Mouse (Mus musculus): ENCODE data around the gene Pax5. TPM values are rescaled to one million over a fixed set of nuclear protein-coding genes. Genes with fewer than 3 reads are reported as not detected.
"Not testable (repeated sequence)": the region's sequence is repeated elsewhere in the genome, so short reads cannot be mapped to it uniquely, and the experiment has no call there.

Gene Pax5
- under 1 TPM; 0.10 to 0.22 TPM for total RNA-seq (2021)
- long read RNA-seq, experiment 1, result 0 reads
- long read RNA-seq, experiment 2, result 0 reads

- no peak for DNase-seq
Observed at GRCm38 (mm10) chr4:44709740-44710700, at the start of gene Pax5. Gene Pax5 (minus strand): TSS chr4:44710487.

GRCm38 (mm10) chr4:44757131-44757530, 46.8 kb upstream of the Pax5 start:
- intact Hi-C loops (cut with DNase I; ENCODE audit: low total_unique reads); DNase-seq: not testable (repeated sequence)

More at GRCm38 (mm10) chr4:44709740-44710700, at the start of gene Pax5:
- intact Hi-C loops (cut with DNase I; ENCODE audit: low total_unique reads), result no loop called here

- intact Hi-C loops (cut with DNase I; ENCODE audit: low total_unique reads), result no loop called here
- DNase-seq, result peak; percentile 92
Observed at GRCm38 (mm10) chr4:44756134-44756951, 46.1 kb upstream of the Pax5 start.

- DNase-seq, result no peak
- intact Hi-C loops (cut with DNase I; ENCODE audit: low total_unique reads), result no loop called here
Observed at GRCm38 (mm10) chr4:44755553-44756133, 45.4 kb upstream of the Pax5 start, which contains the start of gene Zcchc7. Gene Zcchc7 (plus strand): TSS chr4:44755877.

GRCm38 (mm10) chr4:44740471-44740870, 30.2 kb upstream of the Pax5 start:
- no peak for DNase-seq
- intact Hi-C loops (cut with DNase I; ENCODE audit: low total_unique reads), result no loop called here

- DNase-seq, result no peak
- intact Hi-C loops (cut with DNase I; ENCODE audit: low total_unique reads), result no loop called here
Observed at GRCm38 (mm10) chr4:44721237-44721636, 10.9 kb upstream of the Pax5 start.

- intact Hi-C loops (cut with DNase I; ENCODE audit: low total_unique reads), result no loop called here
- no peak for DNase-seq
Observed at GRCm38 (mm10) chr4:44720046-44720445, 9.8 kb upstream of the Pax5 start.

- intact Hi-C loops (cut with DNase I; ENCODE audit: low total_unique reads), result no loop called here
Observed at GRCm38 (mm10) chr4:44717676-44718075, 7.4 kb upstream of the Pax5 start.

GRCm38 (mm10) chr4:44716391-44716790, 6.1 kb upstream of the Pax5 start:
- no peak for DNase-seq
- intact Hi-C loops (cut with DNase I; ENCODE audit: low total_unique reads), result no loop called here

More at GRCm38 (mm10) chr4:44717676-44718075, 7.4 kb upstream of the Pax5 start:
- DNase-seq, result no peak

- intact Hi-C loops (cut with DNase I; ENCODE audit: low total_unique reads), result no loop called here
- no peak for DNase-seq
Observed at GRCm38 (mm10) chr4:44715621-44716160, 5.4 kb upstream of the Pax5 start.

GRCm38 (mm10) chr4:44714111-44714621, 3.9 kb upstream of the Pax5 start:
- DNase-seq, result no peak
- intact Hi-C loops (cut with DNase I; ENCODE audit: low total_unique reads), result no loop called here

GRCm38 (mm10) chr4:44713554-44714051, 3.3 kb upstream of the Pax5 start:
- DNase-seq, result no peak
- intact Hi-C loops (cut with DNase I; ENCODE audit: low total_unique reads), result no loop called here

- DNase-seq, result no peak
- intact Hi-C loops (cut with DNase I; ENCODE audit: low total_unique reads), result no loop called here
Observed at GRCm38 (mm10) chr4:44712786-44713553, 2.7 kb upstream of the Pax5 start.

- no peak for DNase-seq
- intact Hi-C loops (cut with DNase I; ENCODE audit: low total_unique reads), result no loop called here
Observed at GRCm38 (mm10) chr4:44712051-44712700, 1.9 kb upstream of the Pax5 start.

- DNase-seq, result no peak
- intact Hi-C loops (cut with DNase I; ENCODE audit: low total_unique reads), result no loop called here
Observed at GRCm38 (mm10) chr4:44711136-44711900, 1.0 kb upstream of the Pax5 start.

- intact Hi-C loops (cut with DNase I; ENCODE audit: low total_unique reads), result no loop called here
- DNase-seq, result no peak
Observed at GRCm38 (mm10) chr4:44710701-44711097, 412 bp upstream of the Pax5 start.

GRCm38 (mm10) chr4:44709091-44709695, 1.1 kb downstream of the Pax5 start:
- DNase-seq, result no peak
- intact Hi-C loops (cut with DNase I; ENCODE audit: low total_unique reads), result no loop called here

Measured in gastrocnemius, postnatal 14 days (tissue).